Comparison of ENCODE assay signal across 8 mouse cellular contexts in genomic region chr10:46011916-46012596, GRCm38 (mm10).
DNase-seq lines count a peak whose midpoint lies in the region; ATAC-seq and TF ChIP-seq lines count a peak whose summit lies in the region.

No protein-coding gene starts in this region.

- H3K4me2 ChIP-seq in kidney, embryonic 15.5 days = no peak overlapping the region
- H3K4me2 ChIP-seq in limb, embryonic 13.5 days (replicated peaks) = no peak overlapping the region
- H3K4me2 ChIP-seq in neural tube, embryonic 13.5 days = no peak overlapping the region

- TF ChIP-seq CTCF in MEL (IDR thresholded peaks at IDR 0.05 in 2 of 3, conservative IDR thresholded peaks at IDR 0.05 in 1 of 3; ENCODE audit: control insufficient read depth in 1 of 3, insufficient read depth in 1 of 3, low read depth in 2 of 3, low read length in 3 of 3, poor library complexity in 1 of 3, severe bottlenecking in 1 of 3) = peak; percentile 79 to 85 (median 81)

- TF ChIP-seq POLR2A in MEL (IDR thresholded peaks at IDR 0.05; ENCODE audit: control insufficient read depth in 1 of 2, insufficient read depth in 1 of 2, low read depth in 1 of 2, low read length in 2 of 2, poor library complexity in 1 of 2) = no peak

- DNase-seq in 416B (ENCODE audit: low read depth) = peak; percentile 80
- DNase-seq in MEL (ENCODE audit: low read depth, low spot score) = peak; percentile 64
- peak; percentile 48 for DNase-seq in cerebellum, adult 9-11 months
- peak; percentile 46 to 52 for DNase-seq in frontal cortex, postnatal 14 days (ENCODE audit: low spot score in 2 of 2)

- no peak overlapping the region for H3K27ac ChIP-seq in MEL (ENCODE audit: control insufficient read depth, low read depth, low read length)
- H3K27ac ChIP-seq in kidney, embryonic 15.5 days = no peak overlapping the region
- H3K27ac ChIP-seq in limb, embryonic 13.5 days = no peak overlapping the region
- no peak overlapping the region for H3K27ac ChIP-seq in neural tube, embryonic 13.5 days (replicated peaks)

- no peaks in the 10 kb centered on the region for H3K4me1 ChIP-seq in MEL (ENCODE audit: control insufficient read depth in 1 of 2, insufficient read depth in 2 of 2, low read length in 2 of 2)
- no peaks in the 10 kb centered on the region for H3K4me1 ChIP-seq in kidney, embryonic 15.5 days
- H3K4me1 ChIP-seq in limb, embryonic 13.5 days = peaks cover 11% of the 10 kb centered on the region
- peaks cover 11% of the 10 kb centered on the region for H3K4me1 ChIP-seq in neural tube, embryonic 13.5 days (replicated peaks)

- H3K27me3 ChIP-seq in MEL (ENCODE audit: control insufficient read depth in 1 of 2, insufficient read depth in 2 of 2, low read length in 2 of 2) = no peaks in the 10 kb centered on the region
- no peaks in the 10 kb centered on the region for H3K27me3 ChIP-seq in kidney, embryonic 15.5 days
- H3K27me3 ChIP-seq in limb, embryonic 13.5 days = no peaks in the 10 kb centered on the region; the same call in 1 of the 2 replicates
- H3K27me3 ChIP-seq in neural tube, embryonic 13.5 days = no peaks in the 10 kb centered on the region

- peak; percentile 86 for ATAC-seq in kidney, embryonic 15.5 days (replicated peaks; ENCODE audit: low FRiP score)
- ATAC-seq in limb, embryonic 13.5 days (ENCODE audit: low FRiP score, low read depth) = peak; percentile 78
- ATAC-seq in neural tube, embryonic 13.5 days (ENCODE audit: low read depth) = peak; percentile 95
- ATAC-seq in erythroid progenitor cell, adult 5-6 weeks (replicated peaks; ENCODE audit: low FRiP score, poor library complexity, severe bottlenecking) = no peak

- H3K79me2 ChIP-seq in MEL (ENCODE audit: control insufficient read depth, insufficient read depth, low read length, poor library complexity) = no peaks in the 10 kb centered on the region

- H3K9me3 ChIP-seq in MEL (replicated peaks; ENCODE audit: insufficient read depth, low read length) = no peaks in the 10 kb centered on the region
- H3K9me3 ChIP-seq in kidney, embryonic 15.5 days (replicated peaks) = no peaks in the 10 kb centered on the region
- no peaks in the 10 kb centered on the region for H3K9me3 ChIP-seq in limb, embryonic 13.5 days
- no peaks in the 10 kb centered on the region for H3K9me3 ChIP-seq in neural tube, embryonic 13.5 days

- WGBS in kidney, embryonic 15.5 days = 26% methylated on average over 12 of the region's 12 CpGs
- 26% methylated on average over 12 of the region's 12 CpGs for WGBS in limb, embryonic 13.5 days
- WGBS in neural tube, embryonic 13.5 days = 26% methylated on average over 12 of the region's 12 CpGs

- H3K36me3 ChIP-seq in MEL (ENCODE audit: control insufficient read depth in 1 of 2, insufficient read depth in 2 of 2, low read length in 2 of 2) = no peaks in the 10 kb centered on the region; a peak in 1 of 4 replicates
- H3K36me3 ChIP-seq in kidney, embryonic 15.5 days = no peaks in the 10 kb centered on the region
- no peaks in the 10 kb centered on the region for H3K36me3 ChIP-seq in limb, embryonic 13.5 days
- H3K36me3 ChIP-seq in neural tube, embryonic 13.5 days = no peaks in the 10 kb centered on the region

- no peak for TF ChIP-seq EP300 in MEL (IDR thresholded peaks at IDR 0.05; ENCODE audit: low read depth in 1 of 2, low read length in 2 of 2)

- peak overlapping the region; percentile 24 to 60; a peak in 3 of 4 replicates for H3K4me3 ChIP-seq in MEL (ENCODE audit: control insufficient read depth in 1 of 2, insufficient read depth in 1 of 2, low read depth in 2 of 2, low read length in 2 of 2)
- no peak overlapping the region for H3K4me3 ChIP-seq in kidney, embryonic 15.5 days (replicated peaks)
- H3K4me3 ChIP-seq in limb, embryonic 13.5 days = no peak overlapping the region
- no peak overlapping the region for H3K4me3 ChIP-seq in neural tube, embryonic 13.5 days

- no peak overlapping the region for H3K9ac ChIP-seq in MEL (ENCODE audit: control insufficient read depth, low read depth, low read length, poor library complexity, severe bottlenecking)
- no peak overlapping the region for H3K9ac ChIP-seq in kidney, embryonic 15.5 days
- no peak overlapping the region for H3K9ac ChIP-seq in limb, embryonic 13.5 days
- no peak overlapping the region for H3K9ac ChIP-seq in neural tube, embryonic 13.5 days

- peak; percentile 86 for TF ChIP-seq RAD21 in MEL (IDR thresholded peaks at IDR 0.05; ENCODE audit: low read depth, low read length)

TF ChIP-seq in MEL, 35 proteins besides CTCF, POLR2A, EP300 and RAD21:
- no peak for TF ChIP-seq JUND (IDR thresholded peaks at IDR 0.05; ENCODE audit: low read depth, low read length)
- TF ChIP-seq MYC (IDR thresholded peaks at IDR 0.05; ENCODE audit: low read depth, low read length) = no peak
- TF ChIP-seq USF2 (IDR thresholded peaks at IDR 0.05; ENCODE audit: borderline replicate concordance in 1 of 2, insufficient read depth in 1 of 2, low read depth in 1 of 2, low read length in 2 of 2) = no peak
- TF ChIP-seq NRF1 (IDR thresholded peaks at IDR 0.05; ENCODE audit: insufficient read depth, low read depth, low read length, poor library complexity, severe bottlenecking) = no peak
- TF ChIP-seq GABPA (IDR thresholded peaks at IDR 0.05; ENCODE audit: low read depth, low read length) = no peak
- TF ChIP-seq MAZ (IDR thresholded peaks at IDR 0.05; ENCODE audit: low read depth, low read length) = no peak
- TF ChIP-seq ZKSCAN1 (IDR thresholded peaks at IDR 0.05; ENCODE audit: low read depth, low read length) = no peak
- 0 out of 2 replicates have a peak, but pooled peaks have one; percentile 22 for TF ChIP-seq TCF12 (IDR thresholded peaks at IDR 0.05; ENCODE audit: low read depth, low read length)
- no peak for TF ChIP-seq USF1 (IDR thresholded peaks at IDR 0.05; ENCODE audit: low read depth, low read length)
- no peak for TF ChIP-seq GATA1 (IDR thresholded peaks at IDR 0.05; ENCODE audit: low read depth, low read length)
- no peak for TF ChIP-seq SIN3A (IDR thresholded peaks at IDR 0.05; ENCODE audit: low read length)
- no peak for TF ChIP-seq MEF2A (IDR thresholded peaks at IDR 0.05; ENCODE audit: extremely low read depth, insufficient replicate concordance, low read depth, low read length, poor library complexity, severe bottlenecking)
- peak; percentile 75 for TF ChIP-seq SMC3 (IDR thresholded peaks at IDR 0.05; ENCODE audit: low read depth, low read length)
- TF ChIP-seq RCOR1 (IDR thresholded peaks at IDR 0.05; ENCODE audit: low read depth, low read length) = no peak
- TF ChIP-seq TBP (IDR thresholded peaks at IDR 0.05; ENCODE audit: low read depth, low read length) = no peak
- no peak for TF ChIP-seq KAT2A (conservative IDR thresholded peaks at IDR 0.05; ENCODE audit: low read depth, low read length)
- TF ChIP-seq E2F4 (IDR thresholded peaks at IDR 0.05; ENCODE audit: borderline replicate concordance, low read depth, low read length) = no peak
- no peak for TF ChIP-seq TAL1 (IDR thresholded peaks at IDR 0.05; ENCODE audit: low read length)
- TF ChIP-seq ZC3H11A (IDR thresholded peaks at IDR 0.05; ENCODE audit: low read depth, low read length) = peak; percentile 68
- no peak for TF ChIP-seq MAX (IDR thresholded peaks at IDR 0.05; ENCODE audit: low read length)
- no peak for TF ChIP-seq ZNF384 (IDR thresholded peaks at IDR 0.05; ENCODE audit: low read depth, low read length)
- no peak for TF ChIP-seq BHLHE40 (IDR thresholded peaks at IDR 0.05; ENCODE audit: borderline replicate concordance, low read depth, low read length)

Comparison
In these comparisons a context has a peak if more than half of its experiments do, and no peak if none do; other contexts are left out.
1. H3K4me3 ChIP-seq: peak in MEL (2 of 2); none in kidney, embryonic 15.5 days (single experiment), limb, embryonic 13.5 days (single experiment) and neural tube, embryonic 13.5 days (single experiment).
2. Peak in every context shown above with its lines, with median percentiles within 50 percentile points of each other: DNase-seq.